Mouse (Mus musculus) heart, adult 2 months (tissue): ENCODE data around the gene Apod.

Experiments used
- CTCF ChIP-seq: fragments of 200-600 bp; IDR thresholded peaks from 2 replicates; pipeline ENCODE4 v1.8.1; 2022; ENCODE audit warnings: antibody characterized with exemption, mild to moderate bottlenecking, moderate library complexity
- POLR2A ChIP-seq: fragments of 200-500 bp; IDR thresholded peaks from 2 replicates; pipeline ENCODE4 v1.6.1; 2011; ENCODE audit warnings: mild to moderate bottlenecking, low read depth, low read length, control low read depth; ENCODE audit not compliant: insufficient read depth

DNA sequence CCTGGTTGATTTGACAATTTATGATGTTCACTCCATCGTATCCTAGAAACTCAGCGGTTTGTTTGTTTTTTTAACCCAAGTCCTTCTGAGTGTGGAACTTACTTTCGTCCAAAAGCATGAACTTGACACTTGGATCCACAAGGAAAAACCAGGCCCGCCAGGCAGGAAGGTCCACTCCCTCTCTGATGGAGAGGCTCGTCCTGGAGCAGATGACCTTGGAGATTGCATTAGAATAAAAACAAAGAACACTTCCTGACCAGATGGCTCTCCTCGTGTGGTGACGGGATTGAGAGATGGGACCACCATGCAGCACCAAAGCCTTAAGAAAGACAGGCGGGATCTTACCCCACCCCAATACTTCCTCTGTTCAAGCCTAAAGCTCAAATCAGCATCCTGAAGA lies 12.1 kb upstream of the Apod start:
- TF ChIP-seq CTCF = no peak
- no peak for TF ChIP-seq POLR2A
